Mouse (Mus musculus) kidney, adult 2 months (tissue): ENCODE measurements around the gene Gm28043. TPM values are rescaled to one million over a fixed set of nuclear protein-coding genes. Genes with fewer than 3 reads are reported as not detected.

Source experiments
- DNase-seq: peaks from one replicate; pipeline ENCODE4 v3.0.0; 2021
- H3K27ac ChIP-seq: fragments of 200-500 bp; 2 replicates; pipeline ENCODE4 v1.5.1; 2012; ENCODE audit warnings: low read depth, low read length, control low read depth, inconsistent platforms; ENCODE audit not compliant: insufficient read depth
- H3K27me3 ChIP-seq: fragments of 200-500 bp; replicated peaks from 2 replicates; pipeline ENCODE4 v1.6.1; 2012; ENCODE audit warnings: mild to moderate bottlenecking, moderate library complexity, low read length, inconsistent platforms; ENCODE audit not compliant: control insufficient read depth, insufficient read depth
- H3K36me3 ChIP-seq: fragments of 200-500 bp; 2 replicates; pipeline ENCODE4 v1.6.1; 2012; ENCODE audit warnings: mild to moderate bottlenecking, moderate library complexity, low read length, inconsistent platforms; ENCODE audit not compliant: control insufficient read depth, insufficient read depth
- H3K4me1 ChIP-seq: fragments of 200-500 bp; 2 replicates; pipeline ENCODE4 v1.6.1; 2011; ENCODE audit warnings: low read length; ENCODE audit not compliant: control insufficient read depth, insufficient read depth
- H3K4me3 ChIP-seq: fragments of 200-500 bp; 2 replicates; pipeline ENCODE4 v1.5.1; 2011; ENCODE audit warnings: mild to moderate bottlenecking, low read depth, low read length, control low read depth; ENCODE audit not compliant: insufficient read depth
- CTCF ChIP-seq: fragments of 200-500 bp; conservative IDR thresholded peaks from 2 replicates; pipeline ENCODE4 v1.5.1; 2011; ENCODE audit warnings: low read depth, mild to moderate bottlenecking, control low read depth, low read length, moderate library complexity, mixed read lengths; ENCODE audit not compliant: insufficient read depth, insufficient read length
- POLR2A ChIP-seq: fragments of 200-500 bp; IDR thresholded peaks from one replicate; pipeline ENCODE4 v1.6.1; 2011; ENCODE audit warnings: low read depth, low read length, control low read depth
- WGBS: fragments of 180-500 bp; shearing (Covaris S2); methylation state at CpG from one replicate; pipeline ENCODE4 v1.1.7; 2018; 5-methylcytosine and 5-hydroxymethylcytosine counted together
- polyA plus RNA-seq: library from polyadenylated mRNA; depleted of rRNA; stranded (reverse); fragments of >200 nt; gene quantifications from 2 replicates; pipeline ENCODE4 v1.2.3, GENCODE M21; 2012; rRNA removed

Gm28043 gene
- 0.63 and 0.71 TPM in 2 replicates for polyA plus RNA-seq

- peak; percentile 97 for DNase-seq
- WGBS, result 1% methylated on average over 52 of the region's 52 CpGs
- peak within 1 kb of the TSS; percentile 86 for H3K4me3 ChIP-seq
- H3K36me3 ChIP-seq, result no peaks in the 10 kb centered on the region
- TF ChIP-seq POLR2A (peak; percentile 14), CTCF (peak; percentile 60)
- H3K27me3 ChIP-seq, result no peaks in the 10 kb centered on the region
- H3K27ac ChIP-seq, result peak within 1 kb of the TSS; percentile 82
- peaks cover 19% of the 10 kb centered on the region for H3K4me1 ChIP-seq
Observed at GRCm38 (mm10) chr17:29614115-29615023, at the start of gene Gm28043, which contains the start of gene Rnf8. TSS of gene Gm28043 (plus strand) at chr17:29614876. TSS of gene Rnf8 (plus strand) at chr17:29614790.

- 94% methylated on average over 5 of the region's 5 CpGs for WGBS
- Histone ChIP-seq H3K4me3 (no peak overlapping the region), H3K27me3 (no peaks in the 10 kb centered on the region), H3K27ac (no peak overlapping the region), H3K36me3 (no peaks in the 10 kb centered on the region), H3K4me1 (no peaks in the 10 kb centered on the region; the same call in 1 of the 2 replicates)
- no peak for DNase-seq
- TF ChIP-seq POLR2A (no peak), CTCF (no peak)
Observed at GRCm38 (mm10) chr17:29565521-29565920, 49.2 kb upstream of the Gm28043 start.

- no peak for TF ChIP-seq POLR2A
- TF ChIP-seq CTCF, result no peak
- no peaks in the 10 kb centered on the region; the same call in 1 of the 2 replicates for H3K4me1 ChIP-seq
- no peaks in the 10 kb centered on the region for H3K27me3 ChIP-seq
- H3K36me3 ChIP-seq, result peaks cover 1% of the 10 kb centered on the region; the same call in 1 of the 2 replicates
- H3K27ac ChIP-seq, result no peak overlapping the region
- peak; percentile 49 for DNase-seq
- H3K4me3 ChIP-seq, result no peak overlapping the region
- WGBS, result 62% methylated on average over 15 of the region's 15 CpGs
Observed at GRCm38 (mm10) chr17:29568435-29568834, 46.2 kb upstream of the Gm28043 start.

DNA sequence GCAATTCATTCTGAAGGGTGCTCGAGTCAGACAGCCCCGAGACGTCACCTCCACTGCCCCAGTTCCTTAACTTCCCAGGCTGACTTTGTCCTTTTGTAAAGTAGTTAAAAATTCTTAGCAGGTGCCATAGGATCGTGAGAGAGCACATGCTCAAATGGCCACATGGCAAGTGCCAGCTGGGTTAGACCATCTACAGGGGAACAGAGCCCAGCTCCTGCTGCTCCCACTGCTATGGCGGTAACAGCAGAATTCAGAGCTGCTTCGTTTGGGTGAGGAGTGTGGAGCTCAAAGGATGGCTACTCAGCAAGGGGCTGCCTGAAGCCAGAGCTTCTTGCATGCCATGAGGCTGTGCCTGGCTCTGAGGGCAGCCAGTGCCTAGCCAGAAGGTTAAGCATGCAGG lies 44.8 kb upstream of the Gm28043 start:
- 86% methylated on average over 6 of the region's 6 CpGs for WGBS
- Histone ChIP-seq H3K27ac (no peak overlapping the region), H3K27me3 (no peaks in the 10 kb centered on the region), H3K4me1 (no peaks in the 10 kb centered on the region; the same call in 1 of the 2 replicates), H3K36me3 (peaks cover 1% of the 10 kb centered on the region; the same call in 1 of the 2 replicates), H3K4me3 (no peak overlapping the region)
- no peak for DNase-seq
- TF ChIP-seq CTCF (no peak), POLR2A (no peak)

DNA sequence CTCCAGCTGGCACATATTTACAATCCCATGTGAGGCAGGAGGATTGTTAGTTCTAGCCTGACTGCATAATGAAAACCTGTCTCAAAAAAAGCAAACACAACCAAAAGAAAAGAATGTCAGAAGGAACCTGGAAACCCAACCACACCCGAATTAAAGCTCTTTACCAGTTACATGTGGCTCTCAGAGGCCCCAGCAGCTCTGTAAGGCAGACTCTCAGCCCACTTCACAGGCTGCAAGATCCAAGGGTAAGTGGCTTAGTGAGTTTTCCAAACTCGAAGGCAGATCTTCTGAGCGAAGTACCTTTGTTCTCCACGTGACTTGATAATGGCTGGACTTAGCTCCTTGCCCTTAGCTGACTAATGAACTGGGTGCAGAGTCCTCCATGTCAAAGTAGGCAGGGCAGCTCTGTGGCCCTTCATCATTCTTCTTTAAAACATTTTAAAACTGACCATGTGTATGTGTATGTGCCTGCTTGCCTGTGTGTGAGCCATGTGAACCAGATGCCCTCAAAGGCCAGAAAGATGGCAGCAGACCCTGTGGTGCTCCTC lies 35.0 kb upstream of the Gm28043 start:
- Histone ChIP-seq H3K36me3 (no peaks in the 10 kb centered on the region), H3K27me3 (no peaks in the 10 kb centered on the region), H3K27ac (peak overlapping the region; percentile 95), H3K4me1 (peaks cover 16% of the 10 kb centered on the region; the same call in 1 of the 2 replicates), H3K4me3 (no peak overlapping the region)
- TF ChIP-seq POLR2A, result no peak
- TF ChIP-seq CTCF, result no peak
- 69% methylated on average over 4 of the region's 4 CpGs for WGBS
- peak; percentile 85 for DNase-seq

- no peak overlapping the region for H3K4me3 ChIP-seq
- H3K27ac ChIP-seq, result no peak overlapping the region
- TF ChIP-seq POLR2A (no peak), CTCF (no peak)
- WGBS, result 88% methylated on average over 5 of the region's 5 CpGs
- H3K27me3 ChIP-seq, result no peaks in the 10 kb centered on the region
- no peak for DNase-seq
- peaks cover 12% of the 10 kb centered on the region; the same call in 1 of the 2 replicates for H3K4me1 ChIP-seq
- no peaks in the 10 kb centered on the region for H3K36me3 ChIP-seq
Observed at GRCm38 (mm10) chr17:29583569-29583968, 31.1 kb upstream of the Gm28043 start.

DNA sequence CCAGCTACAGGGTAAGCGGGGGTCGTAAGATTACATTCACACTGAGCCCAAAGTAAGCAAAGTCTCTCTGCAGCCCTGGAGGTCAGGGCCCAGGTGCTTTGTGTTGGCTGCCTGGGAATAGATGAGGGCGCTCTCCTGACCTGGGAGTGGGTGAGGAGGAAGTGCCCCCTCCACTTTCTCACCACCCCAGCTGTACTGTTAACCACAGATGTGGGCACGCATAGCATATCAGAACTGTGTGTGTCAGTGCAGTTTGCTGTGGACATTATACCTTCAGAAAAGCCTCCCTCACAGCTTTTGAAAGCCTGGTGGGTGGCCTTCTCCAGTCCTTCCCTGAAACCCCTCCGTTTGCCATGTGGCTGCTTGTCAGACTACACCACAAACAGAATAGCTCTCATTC lies 30.4 kb upstream of the Gm28043 start:
- no peak overlapping the region for H3K4me3 ChIP-seq
- TF ChIP-seq CTCF (no peak), POLR2A (no peak)
- WGBS, result 83% methylated on average over 5 of the region's 5 CpGs
- H3K27me3 ChIP-seq, result no peaks in the 10 kb centered on the region
- H3K4me1 ChIP-seq, result peaks cover 6% of the 10 kb centered on the region; the same call in 1 of the 2 replicates
- no peaks in the 10 kb centered on the region for H3K36me3 ChIP-seq
- DNase-seq, result no peak
- H3K27ac ChIP-seq, result no peak overlapping the region
